9 mouse cellular contexts compared by ENCODE assay signal in genomic region chr11:114667932-114668285, GRCm38 (mm10). TPM values are rescaled to one million over a fixed set of nuclear protein-coding genes. Genes with fewer than 3 reads are reported as not detected.
DNase-seq lines count a peak whose midpoint lies in the region; ATAC-seq and TF ChIP-seq lines count a peak whose summit lies in the region.
"Not testable (repeated sequence)": the region's sequence is repeated elsewhere in the genome, so short reads cannot be mapped to it uniquely, and the experiment has no call there.
"Had no signal": no experiment of that assay in that cellular context is flagged by ENCODE, and none has a peak within 500 bp of the region (broad histone marks: within the 10 kb centered on the region; RNA-seq: fewer than 3 reads in every experiment).

No protein-coding gene starts in this region.

- peak; percentile 28 for ATAC-seq in forebrain, embryonic 12.5 days (ENCODE audit: low FRiP score)
- not testable (repeated sequence) for ATAC-seq in kidney, postnatal 0 days (replicated peaks; ENCODE audit: low FRiP score, low read depth); liver, embryonic 15.5 days (ENCODE audit: insufficient read depth)
- ATAC-seq in midbrain, embryonic 11.5 days (ENCODE audit: low FRiP score): peak; percentile 41

- peaks cover 29% of the 10 kb centered on the region for H3K36me3 ChIP-seq in forebrain, embryonic 12.5 days (replicated peaks)
- H3K36me3 ChIP-seq in kidney, postnatal 0 days (ENCODE audit: insufficient read depth, low read length): peaks cover 23% of the 10 kb centered on the region
- peaks cover 30% of the 10 kb centered on the region for H3K36me3 ChIP-seq in liver, embryonic 15.5 days (replicated peaks)
- H3K36me3 ChIP-seq in midbrain, embryonic 11.5 days (ENCODE audit: control insufficient read depth, insufficient read depth, low read length): peaks cover 16% of the 10 kb centered on the region
- H3K36me3 ChIP-seq in splenic B cell, adult 2 months (ENCODE audit: control insufficient read depth, insufficient read depth, low read length, poor library complexity, severe bottlenecking): peaks cover 15% of the 10 kb centered on the region

- peaks cover 20% of the 10 kb centered on the region for H3K4me1 ChIP-seq in forebrain, embryonic 12.5 days
- H3K4me1 ChIP-seq in kidney, postnatal 0 days (replicated peaks; ENCODE audit: insufficient read depth, low read length): not testable (repeated sequence)
- H3K4me1 ChIP-seq in liver, embryonic 15.5 days (replicated peaks): peaks cover 32% of the 10 kb centered on the region
- H3K4me1 ChIP-seq in midbrain, embryonic 11.5 days (ENCODE audit: control insufficient read depth, insufficient read depth, low read length): peaks cover 13% of the 10 kb centered on the region

- not testable (repeated sequence) for H3K9ac ChIP-seq in forebrain, embryonic 12.5 days; kidney, postnatal 0 days (ENCODE audit: low read depth, low read length); liver, embryonic 15.5 days; midbrain, embryonic 11.5 days (ENCODE audit: low read length)

- TF ChIP-seq CTCF in kidney, postnatal 0 days (IDR thresholded peaks at IDR 0.05; ENCODE audit: low read depth): not testable (repeated sequence)

- H3K4me3 ChIP-seq in forebrain, embryonic 12.5 days (replicated peaks); kidney, postnatal 0 days (replicated peaks; ENCODE audit: low read depth, low read length); liver, embryonic 15.5 days (replicated peaks); midbrain, embryonic 11.5 days (ENCODE audit: low read depth, low read length): not testable (repeated sequence)

- peak; percentile 41 for DNase-seq in 3134 (ENCODE audit: extremely low read depth, insufficient read length, low spot score)
- DNase-seq in T-cell, adult 2 months (ENCODE audit: low spot score): peak; percentile 44
- peak; percentile 75 for DNase-seq in cerebellum, adult 9-11 months
- peak; percentile 53 for DNase-seq in kidney, postnatal 0 days (ENCODE audit: low spot score)
- not testable (repeated sequence) for DNase-seq in midbrain, embryonic 11.5 days (ENCODE audit: low spot score, missing footprints)
- peak; percentile 59 for DNase-seq in splenic B cell, adult 2 months (ENCODE audit: low read depth, low spot score)

- not testable (repeated sequence) for H3K9me3 ChIP-seq in forebrain, embryonic 12.5 days; kidney, postnatal 0 days (replicated peaks; ENCODE audit: low read length); liver, embryonic 15.5 days (replicated peaks); midbrain, embryonic 11.5 days (ENCODE audit: control insufficient read depth, low read length)

- not testable (repeated sequence) for H3K4me2 ChIP-seq in forebrain, embryonic 12.5 days; kidney, postnatal 0 days (ENCODE audit: low read length); midbrain, embryonic 11.5 days
- peak overlapping the region; percentile 83; the same call in 1 of the 2 replicates for H3K4me2 ChIP-seq in liver, embryonic 15.5 days

- H3K27ac ChIP-seq in forebrain, embryonic 12.5 days; kidney, postnatal 0 days; liver, embryonic 15.5 days (replicated peaks); midbrain, embryonic 11.5 days (ENCODE audit: low read depth, low read length): not testable (repeated sequence)

- H3K27me3 ChIP-seq in forebrain, embryonic 12.5 days: peaks cover 22% of the 10 kb centered on the region; the same call in 1 of the 2 replicates
- H3K27me3 ChIP-seq in kidney, postnatal 0 days (ENCODE audit: insufficient read depth, low read length); midbrain, embryonic 11.5 days (ENCODE audit: control insufficient read depth, insufficient read depth, low read length); splenic B cell, adult 2 months (ENCODE audit: control insufficient read depth, insufficient read depth, low read length, poor library complexity, severe bottlenecking): not testable (repeated sequence)
- H3K27me3 ChIP-seq in liver, embryonic 15.5 days: 0 out of 2 replicates have a peak, but pooled peaks cover 11% of the 10 kb centered on the region

- 29% methylated on average over 11 of the region's 11 CpGs for whole genome bisulfite sequencing in forebrain, embryonic 12.5 days
- WGBS in kidney, postnatal 0 days: 25% methylated on average over 11 of the region's 11 CpGs
- WGBS in liver, embryonic 15.5 days (ENCODE audit: insufficient replicate concordance): 13% methylated on average over 11 of the region's 11 CpGs
- WGBS in midbrain, embryonic 11.5 days: 33% methylated on average over 11 of the region's 11 CpGs

RNA-seq across cellular contexts. Expression of gene Rpl38, which starts 0.4 kb away (rescaled TPM):
- 859 and 942 TPM in 2 replicates for polyA plus RNA-seq in forebrain, embryonic 12.5 days (2016; fragmentation: Nextera tagmentation; extraction: Ambion mirVana)
- 1,186 and 1,429 TPM in 2 replicates for polyA plus RNA-seq in kidney, postnatal 0 days (2015; fragmentation: Nextera tagmentation; extraction: Ambion mirVana)
- polyA plus RNA-seq in liver, embryonic 15.5 days (2015; fragmentation: Nextera tagmentation; extraction: Ambion mirVana): 503 and 662 TPM in 2 replicates
- polyA plus RNA-seq in midbrain, embryonic 11.5 days (2014; fragmentation: Nextera tagmentation; extraction: Ambion mirVana): 839 and 977 TPM in 2 replicates

RNA-seq across cellular contexts. Expression of gene Ttyh2, which starts 7.3 kb away (rescaled TPM):
- polyA plus RNA-seq in forebrain, embryonic 12.5 days (2016; fragmentation: Nextera tagmentation; extraction: Ambion mirVana): 11.8 and 13.0 TPM in 2 replicates
- 22.6 and 25.3 TPM in 2 replicates for polyA plus RNA-seq in kidney, postnatal 0 days (2015; fragmentation: Nextera tagmentation; extraction: Ambion mirVana)
- 8.1 and 10.5 TPM in 2 replicates for polyA plus RNA-seq in liver, embryonic 15.5 days (2015; fragmentation: Nextera tagmentation; extraction: Ambion mirVana)
- polyA plus RNA-seq in midbrain, embryonic 11.5 days (2014; fragmentation: Nextera tagmentation; extraction: Ambion mirVana): 11.0 and 11.4 TPM in 2 replicates

RNA-seq across cellular contexts. Expression of gene Dnaic2, which starts 59.3 kb away (rescaled TPM):
- 1.9 and 2.0 TPM in 2 replicates for polyA plus RNA-seq in forebrain, embryonic 12.5 days (2016; fragmentation: Nextera tagmentation; extraction: Ambion mirVana)
- 0.32 and 0.43 TPM in 2 replicates for polyA plus RNA-seq in kidney, postnatal 0 days (2015; fragmentation: Nextera tagmentation; extraction: Ambion mirVana)
- 0.18 and 0.56 TPM in 2 replicates for polyA plus RNA-seq in liver, embryonic 15.5 days (2015; fragmentation: Nextera tagmentation; extraction: Ambion mirVana)
- 1.2 and 1.3 TPM in 2 replicates for polyA plus RNA-seq in midbrain, embryonic 11.5 days (2014; fragmentation: Nextera tagmentation; extraction: Ambion mirVana)
- polyA plus RNA-seq: inflammation-experienced regulatory T-cells, adult 6 months had no signal
